Mouse (Mus musculus): ENCODE measurements around the gene Gm49369. TPM values are rescaled to one million over a fixed set of nuclear protein-coding genes. Genes with fewer than 3 reads are reported as not detected.
"Not testable (repeated sequence)": the region's sequence is repeated elsewhere in the genome, so short reads cannot be mapped to it uniquely, and the experiment has no call there.

The Gm49369 gene
- total and polyA plus RNA-seq, 2 experiments from 2014 or later = 0.85 TPM; not detected in 1

DNA sequence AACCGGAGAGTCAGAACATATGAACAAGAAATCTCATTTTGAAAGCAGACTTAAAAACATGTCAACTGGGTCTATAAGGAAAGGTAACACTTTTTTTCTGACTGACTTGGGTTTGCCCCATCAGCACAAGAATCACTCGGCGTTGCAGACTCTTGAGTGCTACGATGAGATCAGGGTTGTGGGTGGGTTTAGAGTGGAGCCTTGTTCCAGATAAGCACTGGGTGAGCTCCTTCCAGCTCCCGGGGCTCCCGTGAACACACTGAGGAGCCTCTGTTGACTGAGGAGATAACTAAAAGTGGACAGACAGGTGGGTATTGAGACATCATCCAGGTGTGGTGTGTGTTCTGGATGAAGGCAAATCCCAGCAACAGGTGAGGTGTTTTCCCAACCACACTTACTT is 30.8 kb upstream of the Gm49369 start:
- TF ChIP-seq CTCF (IDR thresholded peaks at IDR 0.05; ENCODE audit: low read depth) = no peak
- no peak for TF ChIP-seq EP300 (IDR thresholded peaks at IDR 0.05; ENCODE audit: low read depth)
- 71% methylated on average over 6 of the region's 6 CpGs for WGBS
- no peak for ATAC-seq (ENCODE audit: insufficient read depth, low read depth)
- Histone ChIP-seq H3K9ac (replicated peaks; ENCODE audit: low read depth, low read length) (no peak overlapping the region), H3K9me3 (replicated peaks; ENCODE audit: control insufficient read depth, low read length) (no peaks in the 10 kb centered on the region), H3K4me3 (ENCODE audit: low read depth, low read length) (no peak overlapping the region), H3K4me2 (ENCODE audit: low read depth, low read length) (no peak overlapping the region), H3K27ac (ENCODE audit: low read depth) (no peak overlapping the region), H3K4me1 (ENCODE audit: control insufficient read depth, insufficient read depth) (no peaks in the 10 kb centered on the region), H3K27me3 (ENCODE audit: control insufficient read depth, insufficient read depth, low read length) (no peaks in the 10 kb centered on the region), H3K36me3 (replicated peaks; ENCODE audit: control insufficient read depth, insufficient read depth, low read length) (no peaks in the 10 kb centered on the region)
- no peak for DNase-seq (ENCODE audit: low spot score)

DNA sequence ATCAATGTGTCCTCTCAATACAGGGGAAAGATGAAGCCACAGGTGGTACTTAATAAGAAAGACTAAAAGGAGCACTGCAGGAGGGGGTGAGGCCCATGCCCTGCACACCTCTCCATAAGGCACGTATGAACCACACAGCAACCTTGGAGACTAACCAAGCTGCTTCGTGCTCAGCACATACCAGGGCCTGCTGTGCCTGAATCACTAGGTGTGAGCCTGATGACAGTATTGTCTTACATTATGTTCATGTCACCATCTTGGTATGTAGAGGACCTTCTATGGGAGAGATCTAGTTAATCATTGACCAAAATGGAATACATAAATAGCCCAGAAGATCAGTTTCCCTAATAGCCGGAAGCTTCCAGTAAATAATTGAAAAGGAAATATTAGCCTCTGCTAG is 27.1 kb upstream of the Gm49369 start:
- DNase-seq (ENCODE audit: low spot score) (no peak), ATAC-seq (ENCODE audit: insufficient read depth, low read depth) (no peak)
- H3K36me3 ChIP-seq (replicated peaks; ENCODE audit: control insufficient read depth, insufficient read depth, low read length) = no peaks in the 10 kb centered on the region
- TF ChIP-seq EP300 (IDR thresholded peaks at IDR 0.05; ENCODE audit: low read depth) (no peak), CTCF (IDR thresholded peaks at IDR 0.05; ENCODE audit: low read depth) (no peak)
- no peak overlapping the region for H3K27ac ChIP-seq (ENCODE audit: low read depth)
- WGBS = 82% methylated on average over 3 of the region's 3 CpGs
- no peak overlapping the region for H3K4me2 ChIP-seq (ENCODE audit: low read depth, low read length)
- no peaks in the 10 kb centered on the region for H3K4me1 ChIP-seq (ENCODE audit: control insufficient read depth, insufficient read depth)
- no peaks in the 10 kb centered on the region for H3K27me3 ChIP-seq (ENCODE audit: control insufficient read depth, insufficient read depth, low read length)
- no peak overlapping the region for H3K4me3 ChIP-seq (ENCODE audit: low read depth, low read length)
- no peaks in the 10 kb centered on the region for H3K9me3 ChIP-seq (replicated peaks; ENCODE audit: control insufficient read depth, low read length)
- H3K9ac ChIP-seq (replicated peaks; ENCODE audit: low read depth, low read length) = no peak overlapping the region

DNA sequence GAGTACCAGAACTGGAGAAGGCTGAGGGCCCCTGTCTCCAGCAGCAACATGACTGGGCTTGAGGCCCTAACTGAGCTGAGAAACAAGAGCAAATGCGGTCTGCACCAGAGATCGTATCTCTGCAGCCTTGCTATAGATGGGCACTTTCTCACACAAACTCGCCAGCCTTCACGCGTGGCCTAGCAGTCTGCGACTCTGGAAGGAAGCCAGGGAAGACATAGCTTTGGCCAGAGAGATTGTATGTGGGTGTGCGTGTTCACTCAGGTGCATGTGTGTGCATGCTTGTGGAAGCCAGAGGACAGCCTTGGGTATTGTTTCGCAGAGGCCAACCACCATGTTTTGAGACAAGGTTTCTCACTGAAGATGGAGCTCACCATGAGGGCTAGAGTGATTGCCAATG is 26.2 kb upstream of the Gm49369 start:
- TF ChIP-seq CTCF (IDR thresholded peaks at IDR 0.05; ENCODE audit: low read depth) = no peak
- no peak for TF ChIP-seq EP300 (IDR thresholded peaks at IDR 0.05; ENCODE audit: low read depth)
- ATAC-seq (ENCODE audit: insufficient read depth, low read depth) (no peak), DNase-seq (ENCODE audit: low spot score) (no peak)
- H3K4me1 ChIP-seq (ENCODE audit: control insufficient read depth, insufficient read depth) = no peaks in the 10 kb centered on the region
- H3K9me3 ChIP-seq (replicated peaks; ENCODE audit: control insufficient read depth, low read length) = no peaks in the 10 kb centered on the region
- H3K36me3 ChIP-seq (replicated peaks; ENCODE audit: control insufficient read depth, insufficient read depth, low read length) = no peaks in the 10 kb centered on the region
- WGBS = 92% methylated on average over 8 of the region's 8 CpGs
- H3K4me2 ChIP-seq (ENCODE audit: low read depth, low read length) = no peak overlapping the region
- no peak overlapping the region for H3K27ac ChIP-seq (ENCODE audit: low read depth)
- no peaks in the 10 kb centered on the region for H3K27me3 ChIP-seq (ENCODE audit: control insufficient read depth, insufficient read depth, low read length)
- no peak overlapping the region for H3K9ac ChIP-seq (replicated peaks; ENCODE audit: low read depth, low read length)
- H3K4me3 ChIP-seq (ENCODE audit: low read depth, low read length) = no peak overlapping the region

DNA sequence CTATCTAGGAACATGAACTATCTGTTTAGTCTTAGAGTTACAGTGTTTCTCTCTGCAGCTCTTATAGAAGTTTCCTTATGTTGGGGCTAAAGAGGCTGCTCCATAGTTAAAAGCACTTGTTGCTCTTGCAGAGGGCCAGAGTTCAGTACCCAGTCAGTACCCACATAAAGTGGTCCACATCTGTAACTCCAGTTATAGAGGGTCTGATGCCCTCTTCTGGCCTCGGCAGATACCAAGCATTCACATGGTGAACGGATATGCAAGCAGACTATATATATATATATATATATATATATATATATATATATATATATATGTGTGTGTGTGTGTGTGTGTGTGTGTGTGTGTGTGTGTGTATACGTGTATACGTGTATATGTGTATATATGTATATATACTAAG is 25.5 kb upstream of the Gm49369 start:
- no peak overlapping the region for H3K4me3 ChIP-seq (ENCODE audit: low read depth, low read length)
- no peaks in the 10 kb centered on the region for H3K36me3 ChIP-seq (replicated peaks; ENCODE audit: control insufficient read depth, insufficient read depth, low read length)
- H3K9me3 ChIP-seq (replicated peaks; ENCODE audit: control insufficient read depth, low read length) = no peaks in the 10 kb centered on the region
- H3K27ac ChIP-seq (ENCODE audit: low read depth) = no peak overlapping the region
- DNase-seq (ENCODE audit: low spot score) = no peak
- H3K4me2 ChIP-seq (ENCODE audit: low read depth, low read length) = no peak overlapping the region
- H3K9ac ChIP-seq (replicated peaks; ENCODE audit: low read depth, low read length) = no peak overlapping the region
- no peaks in the 10 kb centered on the region for H3K27me3 ChIP-seq (ENCODE audit: control insufficient read depth, insufficient read depth, low read length)
- TF ChIP-seq CTCF (IDR thresholded peaks at IDR 0.05; ENCODE audit: low read depth) (no peak), EP300 (IDR thresholded peaks at IDR 0.05; ENCODE audit: low read depth) (no peak)
- WGBS = 62% methylated on average over 4 of the region's 4 CpGs
- no peaks in the 10 kb centered on the region for H3K4me1 ChIP-seq (ENCODE audit: control insufficient read depth, insufficient read depth)
- ATAC-seq (ENCODE audit: insufficient read depth, low read depth) = no peak

DNA sequence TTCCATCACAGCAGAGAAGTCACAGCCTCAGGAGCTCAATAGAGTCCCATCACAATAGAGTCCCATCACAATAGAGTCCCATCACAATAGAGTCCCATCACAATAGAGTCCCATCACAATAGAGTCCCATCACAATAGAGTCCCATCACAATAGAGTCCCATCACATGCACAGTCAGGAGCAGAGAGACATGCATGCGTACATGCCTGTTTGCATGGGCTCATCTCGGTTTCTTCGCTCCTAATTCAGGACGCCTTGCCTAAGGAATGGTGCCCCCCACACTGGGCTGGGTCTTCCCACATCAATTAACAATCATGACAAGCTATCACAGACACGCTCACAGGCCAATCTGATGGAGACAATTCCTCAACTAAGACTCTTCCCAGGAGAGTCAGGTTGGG is 22.7 kb upstream of the Gm49369 start:
- H3K9me3 ChIP-seq (replicated peaks; ENCODE audit: control insufficient read depth, low read length); H3K27ac ChIP-seq (ENCODE audit: low read depth); DNase-seq (ENCODE audit: low spot score); H3K9ac ChIP-seq (replicated peaks; ENCODE audit: low read depth, low read length); H3K4me3 ChIP-seq (ENCODE audit: low read depth, low read length); H3K4me1 ChIP-seq (ENCODE audit: control insufficient read depth, insufficient read depth); H3K36me3 ChIP-seq (replicated peaks; ENCODE audit: control insufficient read depth, insufficient read depth, low read length); H3K4me2 ChIP-seq (ENCODE audit: low read depth, low read length); H3K27me3 ChIP-seq (ENCODE audit: control insufficient read depth, insufficient read depth, low read length); ATAC-seq (ENCODE audit: insufficient read depth, low read depth): not testable (repeated sequence)
- 87% methylated on average over 5 of the region's 5 CpGs for WGBS

DNA sequence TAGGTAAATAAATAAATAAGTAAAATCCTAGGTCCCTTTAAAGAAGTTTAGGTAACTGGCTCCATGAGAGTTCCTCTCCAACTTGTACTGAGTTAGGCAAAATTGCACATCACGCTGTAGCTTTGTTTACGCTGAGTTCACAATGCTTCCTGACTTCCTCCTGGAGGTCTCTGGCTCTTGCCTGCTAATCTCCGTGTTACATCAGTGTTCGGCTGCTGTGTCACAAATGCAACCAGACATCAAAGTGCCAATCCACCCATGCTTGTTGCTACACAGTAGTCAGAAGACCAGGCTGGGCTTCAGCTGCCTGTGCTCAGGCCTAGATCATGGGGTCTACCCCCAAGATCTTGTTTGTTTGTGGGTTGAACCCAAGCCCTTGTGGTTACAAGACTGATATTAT is 21.1 kb upstream of the Gm49369 start:
- WGBS = 60% methylated on average over 4 of the region's 4 CpGs

More for the DNA sequence above, 21.1 kb upstream of the Gm49369 start:
- no peak overlapping the region for H3K4me2 ChIP-seq (ENCODE audit: low read depth, low read length)
- H3K9ac ChIP-seq (replicated peaks; ENCODE audit: low read depth, low read length) = no peak overlapping the region
- no peak for DNase-seq (ENCODE audit: low spot score)
- no peaks in the 10 kb centered on the region for H3K4me1 ChIP-seq (ENCODE audit: control insufficient read depth, insufficient read depth)
- no peak overlapping the region for H3K4me3 ChIP-seq (ENCODE audit: low read depth, low read length)
- TF ChIP-seq EP300 (IDR thresholded peaks at IDR 0.05; ENCODE audit: low read depth) = no peak
- TF ChIP-seq CTCF (IDR thresholded peaks at IDR 0.05; ENCODE audit: low read depth) = no peak
- H3K27ac ChIP-seq (ENCODE audit: low read depth) = no peak overlapping the region
- H3K36me3 ChIP-seq (replicated peaks; ENCODE audit: control insufficient read depth, insufficient read depth, low read length) = no peaks in the 10 kb centered on the region
- H3K9me3 ChIP-seq (replicated peaks; ENCODE audit: control insufficient read depth, low read length) = no peaks in the 10 kb centered on the region
- ATAC-seq (ENCODE audit: insufficient read depth, low read depth) = no peak
- H3K27me3 ChIP-seq (ENCODE audit: control insufficient read depth, insufficient read depth, low read length) = no peaks in the 10 kb centered on the region
